Mouse (Mus musculus) forebrain, embryonic 11.5 days (tissue): ENCODE measurements around the gene Rbm47. TPM values are rescaled to one million over a fixed set of nuclear protein-coding genes. Genes with fewer than 3 reads are reported as not detected.

ENCODE experiments used
- ATAC-seq: fragments of 200-750 bp; cut with Nextera tagmentation; replicated peaks from 2 replicates; pipeline ENCODE4 v1.8.0; 2017; ENCODE audit warnings: moderate TSS enrichment; ENCODE audit not compliant: low FRiP score
- DNase-seq: peaks from one replicate; pipeline ENCODE4 v3.0.0-alpha.2; 2017; ENCODE audit warnings: low spot score
- H3K27ac ChIP-seq: fragments of 300-500 bp; sonication (generic); 2 replicates; pipeline ENCODE4 v1.5.1; 2014; ENCODE audit warnings: low read depth, low read length
- H3K27me3 ChIP-seq: fragments of 300-500 bp; sonication (generic); 2 replicates; pipeline ENCODE4 v1.6.1; 2014; ENCODE audit warnings: mild to moderate bottlenecking, low read length, mixed read lengths; ENCODE audit not compliant: control insufficient read depth, insufficient read depth
- H3K36me3 ChIP-seq: fragments of 300-500 bp; sonication (generic); 2 replicates; pipeline ENCODE4 v1.6.1; 2014; ENCODE audit warnings: mild to moderate bottlenecking, low read length, moderate library complexity, mixed read lengths; ENCODE audit not compliant: control insufficient read depth, insufficient read depth
- H3K4me1 ChIP-seq: fragments of 300-500 bp; sonication (generic); replicated peaks from 2 replicates; pipeline ENCODE4 v1.6.1; 2014; ENCODE audit warnings: low read length, mixed read lengths; ENCODE audit not compliant: control insufficient read depth, insufficient read depth
- H3K4me2 ChIP-seq: fragments of 300-500 bp; sonication (generic); 2 replicates; pipeline ENCODE4 v1.6.1; 2014; ENCODE audit warnings: low read depth, mild to moderate bottlenecking, low read length, moderate library complexity, mixed read lengths; ENCODE audit not compliant: severe bottlenecking
- H3K4me3 ChIP-seq: fragments of 300-500 bp; sonication (generic); 2 replicates; pipeline ENCODE4 v1.5.1; 2014; ENCODE audit warnings: low read depth, low read length
- H3K9ac ChIP-seq: fragments of 300-500 bp; sonication (generic); 2 replicates; pipeline ENCODE4 v1.6.1; 2014; ENCODE audit warnings: low read length
- H3K9me3 ChIP-seq: fragments of 300-500 bp; sonication (generic); 2 replicates; pipeline ENCODE4 v1.6.1; 2016; ENCODE audit warnings: low read length, mixed read lengths; ENCODE audit not compliant: control insufficient read depth
- WGBS: fragments of 180-500 bp; shearing (Covaris S2); extraction: QIAGEN DNeasy Blood & Tissue Kit; methylation state at CpG from one replicate; pipeline ENCODE4 v1.1.7; 2014; 5-methylcytosine and 5-hydroxymethylcytosine counted together
- polyA plus RNA-seq: library from polyadenylated mRNA; unstranded; fragments of >200 nt; fragmentation: Nextera tagmentation; extraction: Ambion mirVana; gene quantifications from 2 replicates; pipeline ENCODE4 v1.2.1, GENCODE M21; 2014

Gene Rbm47
- polyA plus RNA-seq, 1 experiment from 2014 or later: 5.9 TPM

GRCm38 (mm10) chr5:66015449-66015961 is 157.4 kb downstream of the Rbm47 start:
- 92% methylated on average over 2 of the region's 2 CpGs for WGBS
- no peak for ATAC-seq

DNA sequence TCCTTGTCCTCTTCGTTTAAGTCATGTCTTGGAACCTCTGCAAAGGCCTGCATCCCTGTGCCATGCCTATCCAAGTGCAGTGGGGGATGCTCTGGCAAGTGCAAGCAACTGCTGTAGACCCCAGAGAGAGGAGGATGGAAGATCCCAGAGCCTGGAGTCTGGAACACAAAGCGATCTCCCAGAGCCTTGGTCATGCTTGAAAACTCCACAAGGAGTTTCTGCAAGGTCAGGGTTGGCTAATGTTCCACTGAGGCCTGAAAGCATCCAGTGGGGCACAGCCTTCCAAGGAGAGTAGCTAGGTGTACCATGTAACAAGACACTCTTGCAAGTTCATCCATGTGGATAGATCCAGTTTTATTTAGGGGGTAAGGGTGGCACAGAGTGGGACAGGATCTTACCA is 158.5 kb downstream of the Rbm47 start:
- H3K4me1 ChIP-seq: no peaks in the 10 kb centered on the region
- no peaks in the 10 kb centered on the region for H3K9me3 ChIP-seq
- no peak overlapping the region for H3K9ac ChIP-seq
- no peak for ATAC-seq
- no peak overlapping the region for H3K27ac ChIP-seq
- H3K27me3 ChIP-seq: no peaks in the 10 kb centered on the region
- H3K4me3 ChIP-seq: no peak overlapping the region
- no peaks in the 10 kb centered on the region for H3K36me3 ChIP-seq
- no peak overlapping the region for H3K4me2 ChIP-seq
- no peak for DNase-seq
- 82% methylated on average over 2 of the region's 2 CpGs for WGBS

More at GRCm38 (mm10) chr5:66015449-66015961, 157.4 kb downstream of the Rbm47 start:
- Histone ChIP-seq H3K4me3 (no peak overlapping the region), H3K36me3 (no peaks in the 10 kb centered on the region), H3K9ac (no peak overlapping the region), H3K9me3 (no peaks in the 10 kb centered on the region), H3K4me2 (no peak overlapping the region), H3K27ac (no peak overlapping the region), H3K27me3 (no peaks in the 10 kb centered on the region), H3K4me1 (no peaks in the 10 kb centered on the region)
- no peak for DNase-seq

DNA sequence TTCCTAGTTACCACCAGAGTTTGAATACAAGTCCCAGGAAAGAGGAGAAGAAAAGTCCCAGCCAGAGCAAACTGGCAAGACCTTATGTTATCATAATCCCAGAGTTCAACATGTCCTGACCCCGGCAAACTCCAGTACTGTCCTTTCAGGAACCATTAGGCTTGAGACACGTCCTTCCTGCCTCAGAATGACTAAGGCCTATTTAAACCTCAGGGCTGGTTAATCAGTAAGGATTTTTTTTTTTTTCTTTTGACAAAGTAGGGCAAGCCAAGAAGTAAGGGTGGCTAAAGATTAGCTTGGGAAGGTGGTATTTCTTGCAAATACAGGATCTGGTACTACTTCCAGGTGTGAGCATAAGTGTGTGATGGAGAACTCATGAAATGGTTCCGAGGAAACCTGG is 158.9 kb downstream of the Rbm47 start:
- DNase-seq (no peak), ATAC-seq (no peak)
- no peak overlapping the region for H3K9ac ChIP-seq
- H3K4me2 ChIP-seq: no peak overlapping the region
- no peaks in the 10 kb centered on the region for H3K36me3 ChIP-seq
- H3K4me1 ChIP-seq: no peaks in the 10 kb centered on the region
- no peak overlapping the region for H3K4me3 ChIP-seq
- H3K27me3 ChIP-seq: no peaks in the 10 kb centered on the region
- WGBS: 81% methylated on average over 3 of the region's 3 CpGs
- no peaks in the 10 kb centered on the region for H3K9me3 ChIP-seq
- H3K27ac ChIP-seq: no peak overlapping the region

- ATAC-seq (no peak), DNase-seq (no peak)
- Histone ChIP-seq H3K27ac (no peak overlapping the region), H3K4me1 (no peaks in the 10 kb centered on the region), H3K9ac (no peak overlapping the region), H3K36me3 (no peaks in the 10 kb centered on the region), H3K9me3 (no peaks in the 10 kb centered on the region), H3K27me3 (no peaks in the 10 kb centered on the region), H3K4me3 (no peak overlapping the region), H3K4me2 (no peak overlapping the region)
- WGBS: 91% methylated on average over 15 of the region's 15 CpGs
Observed at GRCm38 (mm10) chr5:66008245-66008967, 164.5 kb downstream of the Rbm47 start.

GRCm38 (mm10) chr5:66005041-66005678 is 167.8 kb downstream of the Rbm47 start:
- H3K9me3 ChIP-seq: no peaks in the 10 kb centered on the region
- DNase-seq (peak; percentile 28), ATAC-seq (no peak)
- H3K27me3 ChIP-seq: no peaks in the 10 kb centered on the region
- H3K27ac ChIP-seq: no peak overlapping the region
- 45% methylated on average over 16 of the region's 16 CpGs for WGBS
- H3K36me3 ChIP-seq: no peaks in the 10 kb centered on the region
- H3K9ac ChIP-seq: no peak overlapping the region
- H3K4me1 ChIP-seq: no peaks in the 10 kb centered on the region
- no peak overlapping the region for H3K4me3 ChIP-seq
- no peak overlapping the region for H3K4me2 ChIP-seq

DNA sequence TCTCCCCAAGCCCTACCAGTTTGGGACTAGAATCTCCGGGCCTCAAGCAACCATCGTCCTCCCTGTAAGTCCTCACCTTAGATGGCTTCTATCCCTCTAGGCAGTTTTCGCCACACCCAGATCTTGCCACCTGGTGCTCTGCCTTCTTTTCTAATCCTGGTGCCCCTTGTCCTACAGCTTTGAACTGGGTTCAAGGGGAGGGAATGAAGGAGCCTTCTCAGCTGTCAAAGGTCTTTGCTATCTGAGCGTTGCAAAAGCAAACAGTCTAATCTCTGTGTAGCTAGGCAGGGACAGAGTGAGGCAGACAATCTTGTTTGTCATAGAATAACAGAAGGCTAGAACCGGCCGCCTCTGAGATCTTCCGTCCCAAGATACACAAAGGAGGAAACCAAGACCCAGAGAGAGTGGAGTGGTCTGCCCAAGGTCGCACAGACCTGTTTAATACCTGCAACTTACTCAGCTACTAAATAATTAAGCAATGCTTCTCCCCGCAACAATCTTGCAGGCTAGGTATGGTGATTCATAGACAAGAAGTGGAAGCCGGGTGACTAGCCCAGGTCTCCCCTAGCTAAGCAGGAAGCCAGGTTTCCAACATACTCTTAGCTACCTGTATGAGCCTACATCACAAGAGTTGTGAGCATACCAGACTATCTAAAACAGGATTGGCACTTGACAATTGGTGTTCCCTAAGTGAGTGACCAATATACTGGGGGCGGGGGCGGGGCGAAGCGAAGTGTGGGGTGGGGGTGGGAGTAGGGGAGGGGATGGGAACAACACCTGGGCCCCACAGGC is 168.6 kb downstream of the Rbm47 start, which contains the start of gene 9130230L23Rik:
9130230L23Rik (minus strand) TSS at position 152 of the 792 bp plus-strand sequence.
- WGBS: 79% methylated on average over 14 of the region's 14 CpGs
- ATAC-seq: no peak
- Histone ChIP-seq H3K4me3 (no peak within 1 kb of the TSS), H3K4me2 (no peak within 1 kb of the TSS), H3K9ac (no peak within 1 kb of the TSS), H3K27me3 (no peaks in the 10 kb centered on the region), H3K4me1 (no peaks in the 10 kb centered on the region), H3K27ac (no peak within 1 kb of the TSS), H3K9me3 (no peaks in the 10 kb centered on the region), H3K36me3 (no peaks in the 10 kb centered on the region)
- peak; percentile 35 for DNase-seq

- Histone ChIP-seq H3K36me3 (no peaks in the 10 kb centered on the region), H3K27me3 (no peaks in the 10 kb centered on the region), H3K9ac (no peak overlapping the region), H3K4me1 (no peaks in the 10 kb centered on the region), H3K9me3 (no peaks in the 10 kb centered on the region), H3K4me2 (no peak overlapping the region), H3K4me3 (no peak overlapping the region), H3K27ac (no peak overlapping the region)
- WGBS: 82% methylated on average over 5 of the region's 5 CpGs
- DNase-seq: peak; percentile 30
- ATAC-seq: no peak
Observed at GRCm38 (mm10) chr5:66001232-66001631, 171.7 kb downstream of the Rbm47 start.

DNA sequence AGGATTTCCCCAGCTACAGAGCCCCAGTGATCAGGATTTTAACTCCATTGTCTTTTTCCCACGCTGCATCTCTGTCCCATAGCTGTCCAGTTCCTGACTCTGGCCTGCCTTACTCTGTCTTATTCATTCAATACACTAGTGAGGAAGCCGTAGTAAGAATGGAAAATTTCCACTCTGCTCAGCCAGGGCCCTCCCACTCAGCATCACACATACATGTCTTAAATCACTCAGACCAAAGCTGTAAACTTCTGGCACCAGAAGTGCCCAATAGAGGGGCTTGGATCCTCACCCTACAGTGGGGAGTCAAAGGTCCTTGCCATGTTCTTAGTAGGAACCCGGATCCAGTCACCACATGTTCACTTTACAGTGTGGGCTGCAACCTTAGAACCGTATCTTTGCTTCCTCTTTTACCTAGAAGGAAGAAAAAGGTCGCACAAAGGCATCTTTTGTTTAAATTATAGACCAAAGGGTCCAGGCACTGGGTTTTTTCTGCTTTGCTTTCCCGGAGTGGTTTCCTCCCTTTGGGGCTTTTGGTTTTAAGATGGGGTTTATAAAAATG is 172.3 kb downstream of the Rbm47 start:
- no peak overlapping the region for H3K9ac ChIP-seq
- H3K9me3 ChIP-seq: no peaks in the 10 kb centered on the region
- WGBS: 82% methylated on average over 6 of the region's 6 CpGs
- no peaks in the 10 kb centered on the region for H3K36me3 ChIP-seq
- H3K27ac ChIP-seq: no peak overlapping the region
- no peaks in the 10 kb centered on the region for H3K4me1 ChIP-seq
- no peaks in the 10 kb centered on the region for H3K27me3 ChIP-seq
- H3K4me3 ChIP-seq: no peak overlapping the region
- no peak overlapping the region for H3K4me2 ChIP-seq
- DNase-seq (no peak), ATAC-seq (no peak)
